Mouse (Mus musculus) embryonic stem cell, embryonic (primary cell): Measurements from ENCODE around the gene Cyp2w1.

Experiments used
- CTCF ChIA-PET, 4 experiments: fragments of 300-600 bp in 2 of 4; fragments of 350-600 bp in 2 of 4; sonication (Branson Sonifier 250); formaldehyde crosslinking; loops; one replicate each; lab custom pipeline; 2022; ENCODE audit warnings: inconsistent platforms in 2 of 4; lab: Charles Lee
- POLR2A ChIA-PET, 4 experiments: fragments of 300-600 bp in 2 of 4; fragments of 350-600 bp in 2 of 4; sonication (Branson Sonifier 250); formaldehyde crosslinking; loops; one replicate each; lab custom pipeline; 2022; ENCODE audit warnings: antibody characterized with exemption in 4 of 4, inconsistent platforms in 1 of 4; lab: Charles Lee

Gene Cyp2w1

GRCm38 (mm10) chr5:139380385-139381248 is 28.2 kb downstream of the Cyp2w1 start:
- ChIA-PET CTCF (interaction anchor here in 3 of 4 experiments (0.6 to 2.1 kb wide), 15 partner anchors 9 to 1694 kb away, joined by 3 to 6 read pairs (median 3); no protein-coding TSS in a partner anchor), POLR2A (interaction anchor here in 3 of 4 experiments (0.6 to 3.3 kb wide), 25 partner anchors 7 to 1633 kb away, joined by 3 to 14 read pairs (median 4); partner anchors contain the start of genes Zfand2a (in 2 of the 3), 3110082I17Rik (in 1 of the 3), C130050O18Rik (in 1 of the 3) and Get4 (in 1 of the 3))

- POLR2A ChIA-PET = interaction anchor here in 3 of 4 experiments (0.5 to 2.8 kb wide), 15 partner anchors 8 to 548 kb away, joined by 3 to 14 read pairs (median 5); partner anchors contain the start of genes 3110082I17Rik (in 1 of the 3) and Get4 (in 1 of the 3)
- CTCF ChIA-PET = interaction anchor here (0.6 to 2.1 kb wide), 10 partner anchors 11 to 223 kb away, joined by 3 to 6 read pairs (median 4); no protein-coding TSS in a partner anchor
These were observed 29.4 kb downstream of the Cyp2w1 start for GRCm38 (mm10) chr5:139381586-139382513.

- ChIA-PET POLR2A (interaction anchor here in 3 of 4 experiments (0.5 to 2.8 kb wide), 7 partner anchors 8 to 63 kb away, joined by 3 to 14 read pairs (median 4); no protein-coding TSS in a partner anchor), CTCF (interaction anchor here (0.6 to 2.1 kb wide), 9 partner anchors 12 to 224 kb away, joined by 3 to 6 read pairs (median 3); no protein-coding TSS in a partner anchor)
These were observed 30.3 kb downstream of the Cyp2w1 start for GRCm38 (mm10) chr5:139382760-139383159.

- POLR2A ChIA-PET = interaction anchor here in 2 of 4 experiments (1.0 to 1.7 kb wide), 4 partner anchors 9 to 15 kb away, joined by 3 to 5 read pairs (median 4); no protein-coding TSS in a partner anchor
- CTCF ChIA-PET = interaction anchor here in 3 of 4 experiments (0.9 to 2.1 kb wide), 6 partner anchors 12 to 45 kb away, joined by 3 to 6 read pairs (median 4); no protein-coding TSS in a partner anchor
These were observed 30.8 kb downstream of the Cyp2w1 start for GRCm38 (mm10) chr5:139383234-139383633.

GRCm38 (mm10) chr5:139384531-139384930 is 32.1 kb downstream of the Cyp2w1 start:
- ChIA-PET CTCF (interaction anchor here in 2 of 4 experiments (0.8 to 1.2 kb wide), 2 partner anchors 14 to 25 kb away, joined by 3 to 5 read pairs; no protein-coding TSS in a partner anchor), POLR2A (interaction anchor here in 2 of 4 experiments (1.0 to 1.7 kb wide), 3 partner anchors 14 to 18 kb away, joined by 3 to 5 read pairs (median 3); no protein-coding TSS in a partner anchor)

- ChIA-PET POLR2A (interaction anchor here in 2 of 4 experiments (1.2 to 1.3 kb wide), 2 partner anchors 19 to 58 kb away, joined by 3 read pairs; no protein-coding TSS in a partner anchor), CTCF (interaction anchor here in 3 of 4 experiments (0.6 to 0.7 kb wide), 3 partner anchors 12 to 51 kb away, joined by 3 to 5 read pairs (median 3); no protein-coding TSS in a partner anchor)
These were observed 33.6 kb downstream of the Cyp2w1 start for GRCm38 (mm10) chr5:139386047-139386446.

- POLR2A ChIA-PET = interaction anchor here in 2 of 4 experiments (0.7 to 1.3 kb wide), 2 partner anchors 8 to 23 kb away, joined by 3 read pairs; no protein-coding TSS in a partner anchor
- CTCF ChIA-PET = interaction anchor here in 2 of 4 experiments (1.1 to 1.4 kb wide), 2 partner anchors 11 to 44 kb away, joined by 3 read pairs; no protein-coding TSS in a partner anchor
These were observed 35.1 kb downstream of the Cyp2w1 start for GRCm38 (mm10) chr5:139387329-139388194.

- ChIA-PET CTCF (interaction anchor here in 3 of 4 experiments (0.5 to 1.8 kb wide), 5 partner anchors 10 to 57 kb away, joined by 3 to 7 read pairs (median 3); no protein-coding TSS in a partner anchor), POLR2A (interaction anchor here in 2 of 4 experiments (0.7 to 1.7 kb wide), 3 partner anchors 9 to 23 kb away, joined by 3 to 4 read pairs (median 3); no protein-coding TSS in a partner anchor)
These were observed 35.8 kb downstream of the Cyp2w1 start for GRCm38 (mm10) chr5:139388195-139388570.

- POLR2A ChIA-PET = interaction anchor here in 2 of 4 experiments (1.1 to 1.7 kb wide), 5 partner anchors 8 to 77 kb away, joined by 3 to 6 read pairs (median 4); partner anchors contain the start of gene Gpr146 (in 1 of the 2)
These were observed 36.6 kb downstream of the Cyp2w1 start for GRCm38 (mm10) chr5:139388694-139389675.

GRCm38 (mm10) chr5:139389676-139390061 is 37.3 kb downstream of the Cyp2w1 start:
- POLR2A ChIA-PET = interaction anchor here in 2 of 4 experiments (1.1 to 1.7 kb wide), 4 partner anchors 9 to 77 kb away, joined by 3 to 6 read pairs (median 4); partner anchors contain the start of gene Gpr146 (in 1 of the 2)
- CTCF ChIA-PET = interaction anchor here in 2 of 4 experiments (1.2 to 1.8 kb wide), 3 partner anchors 9 to 58 kb away, joined by 3 to 7 read pairs (median 5); no protein-coding TSS in a partner anchor

More at GRCm38 (mm10) chr5:139388694-139389675, 36.6 kb downstream of the Cyp2w1 start:
- CTCF ChIA-PET = interaction anchor here in 3 of 4 experiments (0.5 to 1.8 kb wide), 6 partner anchors 9 to 57 kb away, joined by 3 to 7 read pairs (median 3); no protein-coding TSS in a partner anchor

- ChIA-PET POLR2A (interaction anchor here in 3 of 4 experiments (0.5 to 1.7 kb wide), 4 partner anchors 8 to 62 kb away, joined by 4 to 6 read pairs (median 5); partner anchors contain the start of gene Gpr146 (in 1 of the 3)), CTCF (interaction anchor here in 2 of 4 experiments (1.2 to 1.8 kb wide), 2 partner anchors 8 kb away, joined by 5 to 7 read pairs; no protein-coding TSS in a partner anchor)
These were observed 38.1 kb downstream of the Cyp2w1 start for GRCm38 (mm10) chr5:139390324-139391119.

- POLR2A ChIA-PET = interaction anchor here in 2 of 4 experiments (1.0 to 1.6 kb wide), 2 partner anchors 10 to 11 kb away, joined by 3 to 8 read pairs; no protein-coding TSS in a partner anchor
These were observed 39.0 kb downstream of the Cyp2w1 start for GRCm38 (mm10) chr5:139391309-139391990.

More at GRCm38 (mm10) chr5:139391309-139391990, 39.0 kb downstream of the Cyp2w1 start:
- CTCF ChIA-PET = interaction anchor here in 1 of 4 experiments (0.7 kb wide), 1 partner anchor 122 kb away, joined by 3 read pairs; no protein-coding TSS in a partner anchor
